33 mouse cellular contexts compared by ENCODE assay signal in genomic region chr13:58301961-58302360, GRCm38 (mm10). TPM values are rescaled to one million over a fixed set of nuclear protein-coding genes. Genes with fewer than 3 reads are reported as not detected.
"Had no signal": no experiment of that assay in that cellular context is flagged by ENCODE, and none has a peak within 500 bp of the region (broad histone marks: within the 10 kb centered on the region; RNA-seq: fewer than 3 reads in every experiment).

No protein-coding gene starts in this region.

- H3K27ac ChIP-seq: heart, embryonic 10.5 days; heart, embryonic 13.5 days; heart, embryonic 15.5 days; hindbrain, embryonic 10.5 days; hindbrain, embryonic 12.5 days; hindbrain, embryonic 13.5 days; hindbrain, embryonic 14.5 days; hindbrain, embryonic 15.5 days; hindbrain, postnatal 0 days; intestine, embryonic 15.5 days; kidney, embryonic 15.5 days; kidney, postnatal 0 days; layer of hippocampus, adult 2 months; left cerebral cortex, adult 2 months had no signal

- DNase-seq: heart, postnatal 10 days; heart, postnatal 14 days; heart, postnatal 36 days; heart, postnatal 4 days; kidney, adult 11 months; kidney, adult 18-20 months; kidney, adult 2 months; kidney, adult 8-10 months; kidney, adult 9 months; kidney, postnatal 10 days; kidney, postnatal 14 days; kidney, postnatal 25 days; kidney, postnatal 36 days; kidney, postnatal 4 days; layer of hippocampus, adult 9-11 months; layer of hippocampus, postnatal 36 days had no signal

- H3K27me3 ChIP-seq: heart, embryonic 12.5 days; heart, embryonic 13.5 days; heart, embryonic 15.5 days; hindbrain, embryonic 12.5 days; hindbrain, embryonic 13.5 days; hindbrain, embryonic 15.5 days; intestine, embryonic 15.5 days; kidney, embryonic 15.5 days had no signal

- H3K9ac ChIP-seq: heart, embryonic 12.5 days; heart, embryonic 13.5 days; heart, embryonic 15.5 days; hindbrain, embryonic 12.5 days; hindbrain, embryonic 13.5 days; hindbrain, embryonic 14.5 days; hindbrain, embryonic 15.5 days; intestine, embryonic 15.5 days; kidney, embryonic 15.5 days had no signal

- H3K4me1 ChIP-seq: heart, embryonic 10.5 days; heart, embryonic 12.5 days; heart, embryonic 13.5 days; heart, embryonic 15.5 days; hindbrain, embryonic 10.5 days; hindbrain, embryonic 12.5 days; hindbrain, embryonic 13.5 days; hindbrain, embryonic 15.5 days; intestine, embryonic 15.5 days had no signal

- H3K9me3 ChIP-seq: heart, embryonic 10.5 days; heart, embryonic 13.5 days; heart, embryonic 15.5 days; hindbrain, embryonic 10.5 days; hindbrain, embryonic 12.5 days; hindbrain, embryonic 13.5 days; hindbrain, embryonic 15.5 days; intestine, embryonic 15.5 days; kidney, embryonic 15.5 days had no signal

- H3K36me3 ChIP-seq: heart, embryonic 10.5 days; heart, embryonic 12.5 days; heart, embryonic 13.5 days; heart, embryonic 15.5 days; hindbrain, embryonic 10.5 days; hindbrain, embryonic 12.5 days; hindbrain, embryonic 13.5 days; hindbrain, embryonic 15.5 days; intestine, embryonic 15.5 days; kidney, embryonic 15.5 days had no signal

- H3K4me3 ChIP-seq: heart, embryonic 10.5 days; heart, embryonic 12.5 days; heart, embryonic 13.5 days; heart, embryonic 15.5 days; hindbrain, embryonic 10.5 days; hindbrain, embryonic 12.5 days; hindbrain, embryonic 13.5 days; hindbrain, embryonic 15.5 days; intestine, embryonic 15.5 days; kidney, embryonic 15.5 days; layer of hippocampus, adult 2 months; left cerebral cortex, adult 2 months had no signal

RNA-seq across cellular contexts. Expression of gene Kif27, which starts 57.0 kb away (rescaled TPM):
- total RNA-seq: hematopoietic stem cell, adult 5-6 weeks had no signal
- polyA plus RNA-seq: inflammation-experienced regulatory T-cells, adult 6 months had no signal
